Mouse (Mus musculus): ENCODE data around the gene Btbd9.

The Btbd9 gene

DNA sequence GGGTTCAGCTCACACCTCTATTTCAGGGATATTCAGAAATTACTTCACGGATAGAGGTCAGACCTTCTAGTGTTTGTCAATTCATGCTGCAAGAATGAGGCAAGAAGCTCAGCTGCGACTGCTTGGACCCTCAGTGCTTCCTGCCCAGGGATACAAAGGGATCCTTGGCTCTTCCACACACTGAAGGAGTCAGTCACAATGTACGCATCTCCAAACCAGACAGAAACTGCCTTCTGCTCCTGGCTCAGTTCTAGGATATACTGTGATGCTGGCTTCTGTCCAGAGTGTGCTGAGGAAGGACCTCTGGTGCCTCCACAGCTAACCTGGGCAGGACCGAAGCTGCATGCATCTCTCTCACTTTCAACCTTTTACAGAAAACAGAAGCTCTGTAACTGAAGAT lies 187.5 kb downstream of the Btbd9 start:
- DNase-seq (ENCODE audit: low spot score), result no peak

GRCm38 (mm10) chr17:30388391-30388790 lies 187.9 kb downstream of the Btbd9 start:
- no peak for DNase-seq (ENCODE audit: low spot score)

GRCm38 (mm10) chr17:30386241-30386640 lies 190.0 kb downstream of the Btbd9 start:
- no peak for DNase-seq (ENCODE audit: low spot score)

GRCm38 (mm10) chr17:30383649-30384048 lies 192.6 kb downstream of the Btbd9 start:
- DNase-seq (ENCODE audit: low spot score), result no peak

- DNase-seq (ENCODE audit: low spot score), result no peak
Measured at GRCm38 (mm10) chr17:30378221-30379010, 197.9 kb downstream of the Btbd9 start.

DNA sequence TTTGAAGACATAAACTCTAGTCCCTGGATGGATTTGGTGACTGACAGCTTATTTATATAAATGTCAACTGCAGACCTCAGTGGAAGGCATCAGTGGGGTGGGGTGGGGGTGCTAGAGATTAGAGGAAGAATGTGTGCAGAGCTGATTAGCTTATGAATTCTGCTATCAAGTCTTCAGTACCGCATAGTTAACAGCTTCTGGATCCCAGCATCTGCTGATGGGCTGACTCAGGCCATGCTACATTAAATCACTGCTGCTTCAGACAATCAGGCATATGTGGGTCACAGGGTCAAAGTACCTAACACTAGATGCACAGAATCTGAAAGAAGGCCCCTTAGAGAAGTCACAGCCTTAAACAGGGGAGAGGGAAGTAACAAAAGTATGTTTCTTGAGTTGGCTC lies 198.5 kb downstream of the Btbd9 start:
- DNase-seq (ENCODE audit: low spot score), result no peak

DNA sequence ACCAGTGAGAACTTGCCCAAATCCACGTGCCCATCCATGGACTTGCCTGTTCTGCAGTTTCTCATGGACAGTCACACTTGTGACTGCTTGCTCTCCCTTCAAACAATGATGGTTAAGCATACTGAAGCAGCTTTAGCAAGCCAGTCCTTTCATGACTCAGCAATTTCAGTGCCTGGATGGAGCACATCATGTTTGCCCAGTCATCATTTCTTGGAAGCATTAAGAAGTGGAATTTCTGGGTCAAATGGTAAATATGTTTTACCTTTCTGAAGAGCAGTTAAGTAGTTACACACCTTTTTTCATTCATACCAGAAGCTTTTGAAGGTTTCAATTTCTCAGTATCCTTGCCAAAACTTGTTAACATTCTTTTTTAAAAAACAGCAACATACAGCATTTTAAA lies 201.2 kb downstream of the Btbd9 start:
- DNase-seq (ENCODE audit: low spot score), result no peak

DNA sequence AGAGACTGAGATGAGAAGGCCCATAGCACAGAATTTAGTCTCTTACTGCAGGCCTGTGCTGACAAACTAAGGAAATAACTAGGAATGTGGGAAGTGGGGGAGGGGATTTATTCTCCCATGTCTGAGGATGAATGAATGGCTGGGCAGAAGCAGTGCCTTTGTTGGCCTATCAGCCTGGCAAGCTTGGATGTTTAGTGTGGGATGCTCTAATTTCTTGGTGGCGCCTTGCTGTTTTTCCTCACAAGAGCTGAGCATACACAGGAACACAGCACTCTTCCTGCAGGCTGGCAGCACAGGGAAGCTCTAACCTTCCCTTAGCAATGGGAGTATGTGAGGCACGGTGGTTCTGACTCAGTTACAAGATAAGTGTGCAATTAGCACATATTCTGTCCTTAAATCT lies 207.7 kb downstream of the Btbd9 start:
- DNase-seq (ENCODE audit: low spot score), result no peak

GRCm38 (mm10) chr17:30364701-30365100 lies 211.6 kb downstream of the Btbd9 start:
- DNase-seq (ENCODE audit: low spot score), result no peak

DNA sequence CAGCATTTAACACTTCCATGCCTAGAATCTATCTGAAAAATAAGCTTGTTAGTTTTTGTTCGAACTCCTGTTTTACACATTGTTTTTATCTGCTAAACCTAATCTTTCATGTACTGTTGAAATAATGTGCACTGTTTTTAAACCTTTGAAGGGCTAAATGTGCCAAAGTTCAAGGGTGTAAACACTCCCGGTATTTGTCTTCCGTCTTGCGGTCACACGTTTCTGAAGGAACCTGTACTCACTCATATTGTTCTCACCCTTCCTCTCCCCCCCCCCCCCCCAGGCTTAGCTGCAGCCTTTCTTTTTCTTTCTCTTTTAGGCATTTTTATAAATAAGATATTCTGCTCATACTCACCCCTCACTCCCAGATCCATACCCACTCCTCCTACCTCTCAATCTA lies 212.9 kb downstream of the Btbd9 start:
- DNase-seq (ENCODE audit: low spot score), result no peak

GRCm38 (mm10) chr17:30360654-30361053 lies 215.6 kb downstream of the Btbd9 start:
- DNase-seq (ENCODE audit: low spot score), result no peak

DNA sequence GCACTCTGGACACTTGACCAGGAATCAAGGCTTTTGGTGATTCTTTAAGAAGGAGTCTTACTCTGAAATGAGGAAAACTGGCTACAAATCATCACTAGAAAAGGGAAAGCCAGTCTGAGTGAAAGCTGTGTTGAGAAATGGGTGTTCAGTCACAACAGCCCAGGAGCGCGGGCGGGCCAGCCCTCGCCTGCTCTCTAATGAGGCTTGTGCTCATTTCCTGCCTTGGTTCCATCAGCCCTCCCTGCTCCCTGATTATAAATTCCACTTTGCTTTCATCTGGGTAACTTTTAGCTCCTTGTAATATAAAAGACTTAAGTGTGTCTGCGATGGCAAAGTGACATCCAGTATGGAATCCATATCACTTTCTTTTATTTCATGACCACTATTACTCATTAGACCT lies 216.9 kb downstream of the Btbd9 start:
- DNase-seq (ENCODE audit: low spot score), result no peak

DNA sequence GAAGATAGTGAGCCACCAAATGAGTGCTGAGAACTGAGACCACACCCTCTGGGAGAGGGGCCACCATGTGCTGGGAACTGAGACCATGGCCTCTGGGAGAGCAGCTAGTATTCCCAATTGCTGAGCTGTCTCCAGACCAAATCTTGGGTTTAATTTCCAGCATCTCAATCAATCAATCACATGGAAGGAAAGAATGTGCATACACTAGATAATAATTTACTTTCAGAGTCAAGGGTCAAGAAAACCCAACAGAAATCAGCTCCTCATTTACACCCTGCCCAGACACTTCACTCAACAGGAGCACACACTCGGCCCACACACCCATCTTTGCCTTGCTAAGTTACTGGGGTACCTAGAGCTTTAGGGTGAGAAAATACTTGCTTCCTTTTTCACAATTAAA lies 220.9 kb downstream of the Btbd9 start:
- DNase-seq (ENCODE audit: low spot score), result no peak

DNA sequence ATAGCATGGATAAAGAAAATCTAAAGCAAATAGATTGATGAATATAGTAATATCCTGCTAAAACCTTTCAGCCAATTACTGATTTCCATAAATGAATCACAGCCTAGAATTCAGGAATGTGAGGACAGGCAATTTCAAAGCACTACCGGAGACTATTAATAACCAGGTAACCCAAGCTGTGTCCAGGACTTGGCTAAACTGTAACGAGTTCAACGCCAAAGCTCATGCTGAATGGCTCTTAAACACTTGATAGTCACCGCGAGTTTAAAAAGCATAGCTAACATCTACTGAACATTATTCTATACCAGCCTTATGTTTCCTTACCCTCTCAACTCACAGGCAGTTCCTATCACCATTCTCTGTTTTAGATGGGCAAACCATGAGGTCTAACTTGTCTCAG lies 221.9 kb downstream of the Btbd9 start:
- DNase-seq (ENCODE audit: low spot score), result no peak

GRCm38 (mm10) chr17:30348031-30348430 lies 228.3 kb downstream of the Btbd9 start:
- DNase-seq (ENCODE audit: low spot score), result no peak

DNA sequence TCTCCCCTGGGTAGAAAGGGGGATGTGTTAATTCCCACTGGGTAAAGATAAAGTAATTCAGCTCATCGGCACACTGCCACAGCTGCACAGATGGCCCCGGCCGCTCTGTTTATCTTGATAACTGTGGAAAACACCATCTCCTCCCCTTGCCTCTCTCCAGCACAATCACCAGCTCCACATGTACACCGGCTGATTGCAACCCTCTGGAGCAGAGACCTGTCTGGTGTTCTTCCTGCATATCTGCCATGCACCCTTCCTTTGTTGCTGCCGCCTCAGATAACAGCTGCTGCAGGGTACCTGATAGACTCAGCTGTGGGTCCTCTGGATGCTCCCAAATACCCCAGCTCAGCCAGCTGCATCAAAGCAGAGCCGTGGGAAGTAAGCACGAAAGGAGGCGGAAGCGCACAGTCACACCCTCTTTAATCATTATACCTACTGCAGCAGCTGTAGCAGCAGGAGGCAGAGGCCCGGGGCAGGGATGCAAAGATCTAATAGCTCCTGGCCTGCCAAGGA lies 229.1 kb downstream of the Btbd9 start:
- no peak for DNase-seq (ENCODE audit: low spot score)

- DNase-seq (ENCODE audit: low spot score), result no peak
Measured at GRCm38 (mm10) chr17:30345008-30345407, 231.3 kb downstream of the Btbd9 start.

DNA sequence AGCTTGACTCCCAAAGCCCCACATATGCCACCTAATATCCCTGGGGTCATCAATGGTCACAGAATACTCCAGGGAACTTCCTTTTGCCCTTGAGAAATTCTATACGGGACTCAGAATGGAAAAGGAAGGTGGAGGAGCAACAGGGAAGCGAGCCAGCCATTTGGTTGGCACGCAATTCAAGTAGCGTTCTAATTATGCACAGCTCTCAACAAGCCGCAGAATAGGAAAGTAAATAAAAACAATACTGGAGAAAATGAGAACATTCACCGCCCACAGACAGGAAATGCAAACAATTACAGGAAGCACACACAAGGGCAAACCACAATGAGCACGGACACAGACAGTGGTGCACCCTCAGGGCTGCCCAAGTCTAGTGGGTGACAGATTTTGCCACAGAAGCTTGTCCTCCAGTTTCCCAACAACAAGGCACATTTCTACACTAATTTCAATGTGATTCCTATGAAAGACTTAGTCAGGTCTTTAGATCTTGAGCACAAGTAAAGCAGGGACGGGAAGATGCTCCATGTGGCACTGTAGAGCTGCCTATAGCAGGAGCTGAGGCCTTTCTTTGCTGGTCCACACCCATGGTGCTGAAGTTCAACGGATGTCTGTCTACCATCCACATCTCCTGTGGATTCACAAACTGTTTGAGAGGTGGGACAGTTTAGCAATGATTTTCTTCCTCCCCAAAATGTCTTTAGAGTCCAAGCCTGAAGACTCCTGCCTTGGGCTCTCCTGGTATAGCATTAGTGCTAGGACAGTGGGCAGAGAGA lies 232.4 kb downstream of the Btbd9 start:
- no peak for DNase-seq (ENCODE audit: low spot score)

DNA sequence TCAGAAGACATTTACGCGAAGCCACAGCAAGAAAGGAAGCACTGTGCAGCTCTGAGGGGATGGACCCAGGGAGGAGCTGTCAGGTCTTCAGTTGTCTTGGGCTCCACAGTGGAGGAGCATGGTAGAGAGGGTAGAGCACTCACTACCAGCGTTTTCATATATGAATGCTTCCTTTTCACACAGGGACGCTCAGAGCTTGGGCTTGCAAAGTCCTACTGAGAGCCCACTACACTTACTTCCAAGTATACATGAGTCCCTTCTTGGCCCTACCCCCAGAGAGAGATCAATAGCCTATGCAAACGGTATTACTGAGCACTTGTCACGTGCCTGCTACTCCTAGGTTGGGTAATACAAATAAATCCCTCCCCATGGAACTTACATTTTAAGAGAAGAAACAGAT lies 234.7 kb downstream of the Btbd9 start:
- no peak for DNase-seq (ENCODE audit: low spot score)

DNA sequence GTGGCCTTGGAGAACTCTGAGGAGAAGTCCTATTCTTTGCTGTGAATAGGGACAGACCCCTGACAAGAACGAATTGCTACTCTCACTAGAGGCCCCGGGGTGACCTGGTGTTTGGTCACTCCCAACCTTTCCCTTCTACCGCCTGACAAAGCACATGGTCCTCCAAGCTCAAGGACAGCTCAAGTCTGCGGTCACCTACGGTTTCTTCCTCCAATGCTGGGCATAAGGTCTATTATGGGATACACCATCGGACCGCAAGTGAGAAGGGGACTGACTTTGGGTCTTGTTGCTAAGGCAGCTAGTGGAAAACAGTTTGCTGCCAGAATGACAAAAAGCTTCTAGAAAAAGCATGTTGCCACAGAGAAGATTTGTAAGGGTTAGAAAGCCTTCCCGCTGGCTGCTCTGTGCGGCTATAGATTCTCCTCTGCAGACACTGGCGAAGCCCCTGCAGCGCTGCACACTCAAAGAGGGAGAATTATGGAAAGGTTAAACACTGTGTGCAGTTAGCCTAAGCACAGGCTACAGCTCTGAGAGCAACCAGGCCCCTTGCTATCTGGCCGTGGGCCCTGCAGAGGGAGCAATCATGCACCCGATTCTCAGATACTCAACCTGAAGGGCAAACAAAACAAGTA lies 235.7 kb downstream of the Btbd9 start:
- DNase-seq (ENCODE audit: low spot score), result no peak

- no peak for DNase-seq (ENCODE audit: low spot score)
Measured at GRCm38 (mm10) chr17:30339317-30339716, 237.0 kb downstream of the Btbd9 start.

- no peak for DNase-seq (ENCODE audit: low spot score)
Measured at GRCm38 (mm10) chr17:30336816-30337215, 239.5 kb downstream of the Btbd9 start.

- no peak for DNase-seq (ENCODE audit: low spot score)
Measured at GRCm38 (mm10) chr17:30336280-30336679, 240.0 kb downstream of the Btbd9 start.

Data from urinary bladder, postnatal 14 days (tissue).